Mouse (Mus musculus) heart, embryonic 16.5 days (tissue): ENCODE measurements around the gene Kidins220. TPM values are rescaled to one million over a fixed set of nuclear protein-coding genes. Genes with fewer than 3 reads are reported as not detected.

Source experiments
- ATAC-seq: fragments of 200-750 bp; cut with Nextera tagmentation; replicated peaks from 2 replicates; pipeline ENCODE4 v1.8.0; 2017; ENCODE audit warnings: moderate number of reproducible peaks; ENCODE audit not compliant: insufficient read depth, low FRiP score; ENCODE audit errors: extremely low read depth
- H3K27ac ChIP-seq: fragments of 300-500 bp; sonication (generic); 2 replicates; pipeline ENCODE4 v1.5.1; 2014; ENCODE audit warnings: mild to moderate bottlenecking, low read length, control low read depth, moderate library complexity
- H3K27me3 ChIP-seq: fragments of 300-500 bp; sonication (generic); 2 replicates; pipeline ENCODE4 v1.6.1; 2014; ENCODE audit warnings: low read length, mixed read lengths; ENCODE audit not compliant: control insufficient read depth, insufficient read depth
- H3K36me3 ChIP-seq: fragments of 300-500 bp; sonication (generic); 2 replicates; pipeline ENCODE4 v1.6.1; 2014; ENCODE audit not compliant: control insufficient read depth, insufficient read depth
- H3K4me1 ChIP-seq: fragments of 300-500 bp; sonication (generic); 2 replicates; pipeline ENCODE4 v1.6.1; 2014; ENCODE audit warnings: low read length, mixed read lengths; ENCODE audit not compliant: control insufficient read depth, insufficient read depth
- H3K4me2 ChIP-seq: fragments of 300-500 bp; sonication (generic); 2 replicates; pipeline ENCODE4 v1.6.1; 2014; ENCODE audit warnings: low read depth, mild to moderate bottlenecking, control low read depth, low read length
- H3K4me3 ChIP-seq: fragments of 300-500 bp; sonication (generic); 2 replicates; pipeline ENCODE4 v1.5.1; 2014; ENCODE audit warnings: mild to moderate bottlenecking, control low read depth, low read length
- H3K9ac ChIP-seq: fragments of 300-500 bp; sonication (generic); 2 replicates; pipeline ENCODE4 v1.6.1; 2014; ENCODE audit warnings: low read length, control low read depth
- H3K9me3 ChIP-seq: fragments of 300-500 bp; sonication (generic); replicated peaks from 2 replicates; pipeline ENCODE4 v1.6.1; 2016; ENCODE audit warnings: low read length; ENCODE audit not compliant: control insufficient read depth
- WGBS: fragments of 180-500 bp; shearing (Covaris S2); extraction: QIAGEN DNeasy Blood & Tissue Kit; methylation state at CpG from one replicate; pipeline ENCODE4 v1.1.7; 2014; 5-methylcytosine and 5-hydroxymethylcytosine counted together
- polyA plus RNA-seq: library from polyadenylated mRNA; unstranded; fragments of >200 nt; fragmentation: Nextera tagmentation; extraction: Ambion mirVana; gene quantifications from 2 replicates; pipeline ENCODE4 v1.2.1, GENCODE M21; 2015

The Kidins220 gene
- polyA plus RNA-seq, 1 experiment from 2014 or later, result 35.5 TPM

DNA sequence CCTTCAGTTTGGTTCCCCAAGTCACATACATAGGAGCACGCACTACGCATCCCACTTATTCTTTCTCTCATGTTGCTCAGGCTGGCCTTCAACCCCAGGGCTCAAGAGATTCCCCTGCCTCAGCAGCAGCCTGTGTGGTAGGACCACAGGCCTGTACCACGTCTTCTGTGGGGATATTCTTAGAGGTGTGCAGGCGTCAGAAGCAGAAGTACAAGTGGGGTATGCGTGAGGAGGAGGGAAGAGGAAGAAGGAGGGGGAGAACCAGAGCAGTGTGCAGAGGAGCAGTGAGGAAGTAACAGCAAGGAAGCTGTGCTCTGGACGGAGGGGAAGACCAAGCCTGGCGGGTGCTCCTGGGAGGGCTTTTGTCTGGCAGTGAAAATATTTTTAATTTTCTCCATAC, 79.8 kb downstream of the Kidins220 start:
- peaks cover 61% of the 10 kb centered on the region for H3K36me3 ChIP-seq
- H3K27me3 ChIP-seq, result no peaks in the 10 kb centered on the region
- H3K9me3 ChIP-seq, result no peaks in the 10 kb centered on the region
- no peak overlapping the region for H3K4me2 ChIP-seq
- peak overlapping the region; percentile 62; the same call in 1 of the 2 replicates for H3K27ac ChIP-seq
- H3K4me1 ChIP-seq, result no peaks in the 10 kb centered on the region
- peak; percentile 59 for ATAC-seq
- no peak overlapping the region for H3K9ac ChIP-seq
- no peak overlapping the region for H3K4me3 ChIP-seq
- 70% methylated on average over 7 of the region's 7 CpGs for WGBS

DNA sequence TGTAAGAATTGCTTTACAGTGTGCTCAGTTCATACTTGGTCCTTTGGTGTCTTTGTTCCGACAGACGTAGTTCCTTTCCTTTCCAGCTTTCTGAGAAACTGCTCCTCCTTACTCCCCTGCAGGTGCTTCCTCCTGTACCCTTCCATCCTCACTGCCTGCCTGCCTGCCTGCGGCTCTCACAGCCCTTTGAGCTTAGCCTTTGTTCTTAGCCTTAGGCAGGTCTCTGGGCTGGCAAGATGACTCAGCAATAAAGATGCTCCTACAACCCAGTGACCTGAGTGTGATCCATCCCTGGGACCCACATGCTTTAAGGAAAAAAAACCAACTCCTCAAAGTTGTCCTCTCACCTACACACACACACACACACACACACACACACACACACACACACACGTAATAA, 80.2 kb downstream of the Kidins220 start:
- no peaks in the 10 kb centered on the region for H3K4me1 ChIP-seq
- WGBS, result 64% methylated on average over 4 of the region's 4 CpGs
- no peak overlapping the region for H3K4me2 ChIP-seq
- ATAC-seq, result peak; percentile 66
- no peak overlapping the region for H3K9ac ChIP-seq
- no peaks in the 10 kb centered on the region for H3K9me3 ChIP-seq
- no peak overlapping the region for H3K27ac ChIP-seq
- no peak overlapping the region for H3K4me3 ChIP-seq
- H3K27me3 ChIP-seq, result no peaks in the 10 kb centered on the region
- H3K36me3 ChIP-seq, result peaks cover 63% of the 10 kb centered on the region

- no peak overlapping the region for H3K9ac ChIP-seq
- H3K27ac ChIP-seq, result no peak overlapping the region
- no peaks in the 10 kb centered on the region for H3K9me3 ChIP-seq
- WGBS, result 81% methylated on average over 9 of the region's 9 CpGs
- no peak overlapping the region for H3K4me2 ChIP-seq
- H3K27me3 ChIP-seq, result no peaks in the 10 kb centered on the region
- peaks cover 32% of the 10 kb centered on the region for H3K36me3 ChIP-seq
- ATAC-seq, result no peak
- no peaks in the 10 kb centered on the region for H3K4me1 ChIP-seq
- no peak overlapping the region for H3K4me3 ChIP-seq
Measured at GRCm38 (mm10) chr12:25059487-25060200, 84.9 kb downstream of the Kidins220 start.

DNA sequence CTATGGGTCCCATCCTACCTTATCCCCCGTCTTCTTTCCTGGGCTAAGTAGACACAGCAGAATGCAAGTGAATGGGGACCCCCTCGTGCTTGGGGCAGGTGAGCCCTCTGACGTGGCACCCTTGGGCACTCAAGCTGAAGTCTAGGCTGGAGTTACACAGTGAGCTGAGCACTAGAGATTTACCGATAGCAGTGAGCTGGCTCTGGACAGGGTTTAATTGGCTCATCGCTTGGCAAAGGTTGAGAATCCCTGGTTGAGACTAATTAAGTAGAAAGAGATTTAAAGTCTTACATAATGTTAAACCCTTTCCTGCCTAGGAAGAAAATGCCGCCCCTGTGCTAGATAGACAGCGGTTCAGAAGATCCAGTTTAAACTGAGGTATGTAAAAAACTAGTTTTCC, 86.2 kb downstream of the Kidins220 start:
- 91% methylated on average over 7 of the region's 7 CpGs for WGBS
- no peak overlapping the region for H3K4me3 ChIP-seq
- ATAC-seq, result no peak

GRCm38 (mm10) chr12:25062264-25062663, 87.5 kb downstream of the Kidins220 start:
- H3K27ac ChIP-seq, result no peak overlapping the region
- no peaks in the 10 kb centered on the region for H3K9me3 ChIP-seq
- no peaks in the 10 kb centered on the region for H3K27me3 ChIP-seq
- no peak overlapping the region for H3K4me2 ChIP-seq
- no peaks in the 10 kb centered on the region for H3K4me1 ChIP-seq
- ATAC-seq, result no peak
- H3K36me3 ChIP-seq, result peaks cover 21% of the 10 kb centered on the region
- no peak overlapping the region for H3K4me3 ChIP-seq
- 80% methylated on average over 6 of the region's 6 CpGs for WGBS
- no peak overlapping the region for H3K9ac ChIP-seq

More for the DNA sequence above, 86.2 kb downstream of the Kidins220 start:
- Histone ChIP-seq H3K27ac (no peak overlapping the region), H3K4me1 (no peaks in the 10 kb centered on the region), H3K4me2 (no peak overlapping the region), H3K36me3 (peaks cover 30% of the 10 kb centered on the region), H3K9ac (no peak overlapping the region), H3K27me3 (no peaks in the 10 kb centered on the region), H3K9me3 (no peaks in the 10 kb centered on the region)

DNA sequence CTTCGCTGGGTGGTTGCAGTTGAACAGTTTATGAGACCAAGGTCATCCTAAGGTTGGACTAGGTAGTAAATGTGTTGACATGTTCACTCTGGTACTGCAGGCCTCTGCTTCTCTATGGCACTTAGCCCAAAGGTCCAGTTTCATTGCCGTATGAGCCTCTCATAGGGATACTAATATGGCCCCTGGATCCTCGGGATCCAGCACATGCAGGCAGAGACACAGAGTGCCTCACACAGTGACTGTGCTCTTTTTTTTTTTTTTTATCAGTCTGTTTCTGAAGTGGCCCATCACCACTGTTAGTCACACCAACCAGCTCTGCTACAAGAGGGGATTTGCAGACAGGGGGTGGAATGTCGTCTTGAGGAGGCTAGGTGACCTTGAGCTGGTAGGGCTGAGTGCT, 98.6 kb downstream of the Kidins220 start:
- Histone ChIP-seq H3K27ac (peak overlapping the region; percentile 66), H3K9me3 (no peaks in the 10 kb centered on the region; the same call in 1 of the 2 replicates), H3K36me3 (no peaks in the 10 kb centered on the region), H3K4me2 (no peak overlapping the region), H3K9ac (no peak overlapping the region), H3K4me1 (peaks cover 4% of the 10 kb centered on the region; the same call in 1 of the 2 replicates), H3K27me3 (no peaks in the 10 kb centered on the region), H3K4me3 (no peak overlapping the region)
- 44% methylated on average over 4 of the region's 4 CpGs for WGBS
- ATAC-seq, result peak; percentile 67

- Histone ChIP-seq H3K4me3 (no peak overlapping the region), H3K27me3 (no peaks in the 10 kb centered on the region), H3K9ac (no peak overlapping the region), H3K4me2 (no peak overlapping the region), H3K4me1 (peaks cover 4% of the 10 kb centered on the region; the same call in 1 of the 2 replicates), H3K27ac (no peak overlapping the region), H3K9me3 (no peaks in the 10 kb centered on the region; the same call in 1 of the 2 replicates), H3K36me3 (no peaks in the 10 kb centered on the region)
- ATAC-seq, result no peak
- 46% methylated on average over 3 of the region's 3 CpGs for WGBS
Measured at GRCm38 (mm10) chr12:25074344-25074743, 99.6 kb downstream of the Kidins220 start.

DNA sequence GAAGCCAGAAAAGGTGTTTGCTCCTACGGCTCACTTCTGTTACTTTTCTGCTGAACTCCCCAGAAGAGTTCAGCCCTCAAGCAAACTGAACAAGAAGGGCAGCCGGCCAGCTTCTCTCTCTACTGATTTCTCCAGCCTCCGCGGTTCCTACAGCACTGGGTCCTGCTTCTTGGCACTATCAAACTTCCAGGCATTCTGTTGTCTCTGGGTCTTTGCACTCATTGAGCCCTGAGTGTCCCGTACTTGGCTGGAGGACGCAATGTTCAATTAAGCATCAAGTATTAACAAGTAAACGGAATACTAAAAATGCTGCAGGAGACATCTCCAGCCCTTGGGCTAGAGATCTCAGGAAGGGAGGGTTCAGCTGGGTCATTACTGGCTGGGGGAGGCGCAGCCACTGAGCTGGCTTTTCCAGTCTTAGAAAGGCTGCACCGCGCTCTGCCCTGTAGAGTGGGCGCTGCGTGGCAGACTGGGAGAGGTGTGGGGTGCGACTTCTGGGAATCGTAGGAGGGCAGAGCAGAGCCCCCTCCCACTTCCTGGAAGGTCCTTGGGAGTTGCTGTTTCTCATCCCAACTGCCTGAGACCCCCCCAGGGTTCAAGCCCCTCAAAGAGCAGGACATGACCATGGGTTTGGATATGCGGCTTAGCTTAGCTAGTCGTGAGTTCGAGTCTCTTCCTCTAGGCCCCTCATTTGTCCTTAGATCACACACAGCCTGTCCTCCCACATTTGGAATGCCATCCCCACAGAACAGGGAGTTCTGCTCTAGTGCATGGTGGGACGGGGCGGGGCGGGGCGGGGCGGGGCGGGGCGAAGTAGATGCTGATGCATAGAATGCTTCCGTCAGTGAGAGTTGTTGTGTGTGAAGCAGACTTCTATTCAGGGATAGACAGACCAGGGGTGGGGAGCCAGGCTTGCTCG, 108.8 kb downstream of the Kidins220 start:
- H3K4me3 ChIP-seq, result 0 out of 2 replicates have a peak overlapping the region, but pooled peaks have one; percentile 0
- peaks cover 9% of the 10 kb centered on the region for H3K4me1 ChIP-seq
- no peak overlapping the region for H3K27ac ChIP-seq
- no peak overlapping the region for H3K9ac ChIP-seq
- peak; percentile 53; the same call in 1 of the 2 replicates for ATAC-seq
- H3K4me2 ChIP-seq, result peak overlapping the region; percentile 33
- no peaks in the 10 kb centered on the region for H3K27me3 ChIP-seq
- 31% methylated on average over 26 of the region's 26 CpGs for WGBS
- no peaks in the 10 kb centered on the region for H3K9me3 ChIP-seq
- H3K36me3 ChIP-seq, result no peaks in the 10 kb centered on the region

DNA sequence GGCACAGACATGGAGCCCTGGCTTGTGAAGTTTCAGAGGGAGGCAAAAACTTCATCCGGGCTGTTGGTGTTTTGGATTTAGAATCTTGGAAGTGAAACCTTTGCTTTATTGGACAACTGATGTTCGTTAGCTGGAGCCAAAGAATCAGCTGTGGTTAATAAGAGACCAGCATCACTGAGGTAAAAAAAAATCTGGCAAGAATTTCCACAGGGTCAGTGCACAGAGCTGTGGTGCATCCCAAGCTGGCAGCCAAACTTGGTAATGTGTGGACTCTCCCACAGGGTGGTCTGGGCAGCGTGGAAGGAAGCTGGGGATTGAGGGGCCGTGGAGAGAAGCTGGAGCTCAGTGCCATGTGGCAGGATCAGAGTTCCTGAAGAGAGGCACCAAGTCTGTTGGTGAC, 112.2 kb downstream of the Kidins220 start:
- Histone ChIP-seq H3K4me1 (peaks cover 20% of the 10 kb centered on the region), H3K4me2 (no peak overlapping the region), H3K9me3 (no peaks in the 10 kb centered on the region), H3K27me3 (no peaks in the 10 kb centered on the region), H3K36me3 (no peaks in the 10 kb centered on the region), H3K27ac (no peak overlapping the region), H3K4me3 (no peak overlapping the region), H3K9ac (no peak overlapping the region)
- WGBS, result 51% methylated on average over 4 of the region's 4 CpGs
- ATAC-seq, result no peak
